Mouse (Mus musculus) heart, adult 18-20 months (tissue): ENCODE results near the gene Miga2. TPM values are rescaled to one million over a fixed set of nuclear protein-coding genes. Genes with fewer than 3 reads are reported as not detected.

Source experiments
- DNase-seq, 2 experiments: peaks; one replicate each; pipeline ENCODE4 v3.0.0; 2021 to 2022; ENCODE audit warnings: mixed read lengths in 1 of 2
- total RNA-seq, 2 experiments: library from RNA; stranded (reverse); gene quantifications; 2 replicates each; pipeline ENCODE4 v1.2.3; 2021

The Miga2 gene
- total RNA-seq, 2 experiments from 2014 or later, result 83.0 to 85.6 TPM

GRCm38 (mm10) chr2:30358533-30359531 is 5.2 kb upstream of the Miga2 start, which contains the start of gene Sh3glb2:
Gene Sh3glb2, minus strand, starts transcription at chr2:30359337.
- DNase-seq, result peak; percentile 86 to 87

GRCm38 (mm10) chr2:30360626-30361025 is 3.4 kb upstream of the Miga2 start:
- no peak for DNase-seq

GRCm38 (mm10) chr2:30362865-30363264 is 1.2 kb upstream of the Miga2 start:
- no peak for DNase-seq

GRCm38 (mm10) chr2:30365281-30366069 is 1.4 kb downstream of the Miga2 start:
- peak in 1 of 2 experiments; percentile 36 for DNase-seq

GRCm38 (mm10) chr2:30366203-30366602 is 2.2 kb downstream of the Miga2 start:
- DNase-seq, result peak; percentile 54 to 61

GRCm38 (mm10) chr2:30371544-30371943 is 7.5 kb downstream of the Miga2 start:
- no peak for DNase-seq

GRCm38 (mm10) chr2:30372726-30373125 is 8.7 kb downstream of the Miga2 start:
- DNase-seq, result no peak

GRCm38 (mm10) chr2:30375893-30376292 is 11.9 kb downstream of the Miga2 start:
- no peak for DNase-seq

- no peak for DNase-seq
Measured at GRCm38 (mm10) chr2:30377721-30378120, 13.7 kb downstream of the Miga2 start.

- no peak for DNase-seq
Measured at GRCm38 (mm10) chr2:30379307-30379706, 15.3 kb downstream of the Miga2 start.

GRCm38 (mm10) chr2:30380564-30381376 is 16.7 kb downstream of the Miga2 start:
- peak in 1 of 2 experiments; percentile 70 for DNase-seq

GRCm38 (mm10) chr2:30381377-30381725 is 17.3 kb downstream of the Miga2 start:
- DNase-seq, result peak; percentile 70 to 86

- DNase-seq, result no peak
Measured at GRCm38 (mm10) chr2:30384814-30385213, 20.8 kb downstream of the Miga2 start.

GRCm38 (mm10) chr2:30385591-30385990 is 21.6 kb downstream of the Miga2 start:
- no peak for DNase-seq

- no peak for DNase-seq
Measured at GRCm38 (mm10) chr2:30386913-30387312, 22.9 kb downstream of the Miga2 start.

- no peak for DNase-seq
Measured at GRCm38 (mm10) chr2:30389000-30389399, 25.0 kb downstream of the Miga2 start.

- DNase-seq, result peak; percentile 94 to 98
Measured at GRCm38 (mm10) chr2:30392114-30392576, 28.1 kb downstream of the Miga2 start, which contains the start of gene Dolpp1. Gene Dolpp1, plus strand, starts transcription at chr2:30392254.

GRCm38 (mm10) chr2:30392577-30393369 is 28.7 kb downstream of the Miga2 start:
- DNase-seq, result peak; percentile 88 to 90

GRCm38 (mm10) chr2:30393370-30393656 is 29.3 kb downstream of the Miga2 start:
- DNase-seq, result no peak

GRCm38 (mm10) chr2:30395757-30396156 is 31.7 kb downstream of the Miga2 start:
- no peak for DNase-seq

GRCm38 (mm10) chr2:30396246-30396645 is 32.2 kb downstream of the Miga2 start:
- DNase-seq, result no peak
